Mouse (Mus musculus) liver, adult (tissue): ENCODE data around the gene Cdkn1c.

ENCODE experiments used
- GATA4 ChIP-seq: IDR thresholded peaks from 2 replicates; pipeline ENCODE4 v1.6.1; 2014; ENCODE audit warnings: mild to moderate bottlenecking, low read length; ENCODE audit not compliant: insufficient replicate concordance

Gene Cdkn1c

GRCm38 (mm10) chr7:143460874-143461273 is at the start of gene Cdkn1c:
Gene Cdkn1c, minus strand, starts transcription at chr7:143461050.
- no peak for TF ChIP-seq GATA4

- TF ChIP-seq GATA4 = no peak
These were observed 48.7 kb upstream of the Cdkn1c start for GRCm38 (mm10) chr7:143509566-143509965.

DNA sequence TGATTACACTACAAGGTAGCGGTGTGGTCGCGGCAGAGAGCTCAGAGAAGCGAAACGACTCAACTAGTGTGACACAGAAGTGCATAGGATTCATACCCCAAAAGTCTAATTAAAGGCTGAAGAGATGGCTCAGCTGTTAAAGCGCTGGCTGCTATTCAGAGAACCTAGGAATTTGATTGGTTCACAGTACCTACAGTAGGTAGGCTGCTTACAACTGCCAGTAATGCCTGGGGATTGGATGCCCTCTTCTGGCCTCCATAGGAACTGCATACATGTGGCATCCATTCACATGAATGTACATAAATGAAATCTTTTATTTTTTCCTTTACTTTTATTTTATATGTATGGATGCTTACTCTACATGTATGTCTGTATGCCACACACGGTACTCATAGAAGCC is 45.8 kb upstream of the Cdkn1c start:
- TF ChIP-seq GATA4 = no peak

DNA sequence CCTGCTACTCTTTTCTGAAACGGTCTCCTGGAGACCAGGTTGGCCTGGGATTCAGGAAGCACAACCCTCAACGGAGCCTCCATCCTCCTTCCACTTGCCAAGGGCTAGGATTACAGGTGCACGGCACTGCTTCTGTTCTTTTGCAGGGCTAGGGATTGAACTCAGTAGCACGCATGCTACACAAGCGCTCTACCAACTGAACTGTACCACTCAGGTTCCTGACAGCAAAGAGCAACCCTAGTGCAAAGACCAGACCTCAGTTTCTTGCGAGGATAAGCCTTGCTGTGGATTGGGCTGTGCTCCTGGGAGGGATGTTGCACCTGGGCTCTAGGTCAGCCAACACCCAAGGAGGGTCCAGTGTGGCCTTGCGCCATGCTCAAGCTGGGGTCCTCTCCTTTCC is 45.4 kb upstream of the Cdkn1c start:
- TF ChIP-seq GATA4 = no peak

DNA sequence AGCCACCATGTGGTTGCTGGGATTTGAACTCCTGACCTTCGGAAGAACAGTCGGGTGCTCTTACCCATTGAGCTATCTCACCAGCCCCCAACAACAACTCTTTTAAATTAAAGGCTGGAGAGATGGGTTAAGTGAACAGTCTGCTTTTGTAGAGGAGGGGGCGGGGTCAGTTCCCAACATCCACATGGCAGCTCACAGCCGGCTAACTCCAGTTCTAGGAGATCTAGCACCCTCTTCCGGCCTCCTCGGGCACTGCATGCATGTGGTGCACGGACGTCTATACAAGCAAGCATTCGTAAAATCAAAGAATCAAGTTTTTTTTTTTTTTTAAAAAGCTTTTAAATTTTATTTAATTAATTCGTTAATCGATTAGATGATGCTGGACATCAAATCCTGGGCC is 45.0 kb upstream of the Cdkn1c start:
- TF ChIP-seq GATA4 = no peak

GRCm38 (mm10) chr7:143505411-143505810 is 44.6 kb upstream of the Cdkn1c start:
- no peak for TF ChIP-seq GATA4

DNA sequence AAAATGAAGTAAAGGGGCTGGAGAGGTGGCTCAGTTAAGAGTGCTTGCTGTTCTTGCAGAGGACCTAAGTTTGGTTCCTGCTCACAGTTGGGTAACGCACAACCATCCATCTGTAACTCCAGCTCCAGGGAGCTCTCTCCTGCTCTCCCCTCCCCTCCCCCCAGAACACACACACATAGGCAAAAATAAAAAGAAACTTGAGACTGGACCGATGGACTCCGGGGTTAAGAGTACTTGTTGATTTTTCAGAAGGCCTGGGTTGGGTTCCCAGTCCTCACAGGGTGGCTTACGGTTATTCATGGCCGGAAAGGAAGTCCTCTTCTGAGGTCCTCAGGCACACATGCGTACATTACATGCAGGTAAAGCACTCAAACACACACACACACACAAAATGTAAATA is 43.1 kb upstream of the Cdkn1c start:
- no peak for TF ChIP-seq GATA4

DNA sequence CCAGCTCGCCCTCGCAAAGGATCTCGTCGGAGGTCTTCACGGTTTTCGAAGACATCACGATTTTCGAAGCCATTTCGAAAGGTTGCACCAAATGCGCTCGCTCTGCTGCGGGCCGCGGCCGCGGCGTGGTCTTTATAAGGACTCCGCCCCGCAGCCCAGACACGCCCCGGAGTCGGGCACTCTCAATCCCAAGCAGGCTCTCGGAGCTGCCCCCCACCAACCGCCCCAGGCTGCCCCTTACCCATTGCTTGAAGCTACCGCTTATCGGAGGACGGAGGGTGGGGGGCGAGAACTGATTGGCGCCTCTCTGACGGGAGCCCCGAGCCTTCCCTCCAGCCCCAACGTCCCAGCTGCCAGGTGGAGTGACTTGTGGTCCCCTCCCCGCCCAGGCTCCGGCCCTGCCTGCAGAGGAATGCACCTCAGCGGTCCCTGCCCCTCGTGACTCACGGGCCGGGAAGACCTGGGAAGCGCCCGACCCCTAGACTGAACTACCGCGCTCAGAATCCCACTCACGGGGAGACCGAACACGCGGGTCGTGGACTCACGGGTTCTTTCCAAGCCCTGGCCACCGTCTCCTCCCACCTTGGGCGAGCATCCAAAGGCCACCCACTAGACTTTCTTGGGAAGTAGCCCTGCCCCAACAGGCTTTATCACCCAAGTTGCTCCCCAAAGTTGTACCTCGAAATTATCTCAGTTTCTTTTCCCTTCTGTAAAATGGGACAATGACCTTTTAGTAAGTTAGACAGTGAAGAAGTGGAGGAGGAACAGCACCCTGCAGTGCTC is 41.8 kb upstream of the Cdkn1c start, which contains the start of gene Phlda2:
Gene Phlda2 (minus strand): TSS at position 733 of the 783 bp plus-strand sequence.
- TF ChIP-seq GATA4 = no peak

DNA sequence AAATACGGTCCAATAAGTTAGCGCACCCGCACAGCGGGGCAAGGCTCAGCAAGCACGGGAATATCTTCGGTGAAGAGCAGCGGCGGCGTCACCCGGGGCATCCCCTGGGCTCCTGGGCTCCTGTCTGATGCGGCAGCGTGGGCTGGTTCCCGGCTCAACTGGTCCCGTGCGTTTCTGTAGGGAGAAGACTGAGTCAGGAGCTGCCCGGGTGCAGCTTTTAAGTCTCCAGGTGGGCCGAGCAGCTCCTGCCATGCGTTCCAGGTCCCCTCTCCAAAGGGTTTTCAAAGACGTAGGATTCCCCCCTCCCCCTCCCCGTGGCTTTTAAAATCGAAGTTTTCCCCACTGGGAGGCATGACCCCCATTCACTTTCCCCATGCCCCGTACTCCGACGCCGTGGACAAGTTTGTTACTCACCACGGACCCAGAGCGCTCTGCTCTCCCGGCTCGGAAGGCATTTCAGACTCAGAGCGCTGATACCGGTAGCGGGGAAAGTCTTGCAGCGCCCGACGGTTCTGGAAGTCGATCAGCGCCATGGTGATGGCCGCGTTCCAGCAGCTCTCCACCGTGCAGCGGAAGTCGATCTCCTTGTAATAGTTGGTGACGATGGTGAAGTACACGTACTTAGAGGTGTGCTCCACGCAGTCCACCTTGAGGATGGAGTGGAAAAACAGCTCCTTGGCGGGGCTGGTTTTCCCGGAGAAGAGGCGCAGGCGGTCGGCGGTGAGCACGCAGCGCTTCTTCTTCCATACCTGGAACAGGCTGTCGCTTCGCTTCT is 41.0 kb upstream of the Cdkn1c start:
- TF ChIP-seq GATA4 = no peak

GRCm38 (mm10) chr7:143500912-143501311 is 40.1 kb upstream of the Cdkn1c start:
- no peak for TF ChIP-seq GATA4

GRCm38 (mm10) chr7:143498584-143498983 is 37.7 kb upstream of the Cdkn1c start:
- no peak for TF ChIP-seq GATA4

DNA sequence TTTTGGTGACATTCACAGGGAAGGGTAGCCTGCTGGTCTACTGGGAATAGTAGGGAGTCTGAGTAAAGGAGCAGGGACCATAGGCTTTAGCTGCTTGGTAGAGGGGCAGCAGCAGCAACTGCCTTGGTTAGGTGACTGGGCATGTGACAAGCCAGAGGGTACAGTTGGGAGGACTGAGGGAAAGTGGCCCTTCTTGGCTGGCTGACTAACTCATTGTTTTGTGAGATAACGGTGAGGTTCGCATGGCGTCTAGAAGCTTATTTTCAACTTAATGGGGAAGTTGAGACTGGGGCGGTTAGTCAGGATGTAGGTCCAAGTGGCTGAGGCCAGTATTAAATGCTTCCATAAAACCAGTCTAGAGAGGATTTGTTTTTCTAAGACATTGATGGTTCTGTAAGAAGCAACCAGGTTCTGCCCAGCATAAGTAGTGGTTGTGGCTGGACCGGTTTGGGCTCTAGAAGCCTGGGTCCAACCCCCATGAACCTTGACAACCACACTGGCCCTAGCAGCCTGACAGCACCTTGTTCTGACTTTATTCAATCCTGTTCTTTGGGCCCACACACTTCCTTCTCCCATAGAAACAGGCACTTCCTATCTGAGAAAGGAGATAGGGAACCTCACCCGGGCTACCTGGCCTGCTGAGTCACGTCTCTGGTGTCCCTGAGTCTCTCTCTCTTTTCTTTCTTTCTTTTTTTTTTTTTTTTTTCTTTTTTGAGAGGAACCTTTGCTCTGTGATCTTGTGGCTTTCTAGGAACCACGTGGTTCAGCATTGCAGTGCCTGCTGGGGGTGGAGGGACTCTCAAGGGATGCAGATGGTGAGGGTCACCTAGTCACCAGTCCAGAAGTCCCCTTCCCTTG is 34.5 kb upstream of the Cdkn1c start:
- no peak for TF ChIP-seq GATA4

DNA sequence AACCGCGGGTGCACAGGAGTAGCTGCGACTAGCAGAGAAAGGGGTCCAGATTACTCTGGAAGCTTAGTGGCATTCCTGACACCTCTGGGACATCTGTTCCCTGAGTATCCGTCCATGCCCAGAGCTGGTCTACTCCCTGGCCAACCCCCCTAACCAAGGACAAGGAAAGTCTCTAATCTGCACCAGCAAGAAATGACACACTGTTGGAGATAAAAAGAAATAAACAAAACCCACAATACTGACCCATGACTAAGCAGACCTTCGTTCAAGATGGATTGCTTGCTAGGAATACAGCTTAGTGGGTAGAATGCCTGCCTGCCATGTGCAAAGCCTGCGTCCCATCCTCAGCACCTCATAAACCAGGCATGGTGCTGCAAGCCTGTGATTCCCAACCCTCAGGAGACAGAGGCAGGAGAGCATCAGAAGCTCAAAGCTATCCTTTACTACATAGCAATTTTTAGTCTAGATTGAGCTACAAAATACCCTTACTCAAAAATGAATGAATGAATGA is 32.8 kb upstream of the Cdkn1c start:
- TF ChIP-seq GATA4 = no peak

GRCm38 (mm10) chr7:143489735-143490134 is 28.9 kb upstream of the Cdkn1c start:
- no peak for TF ChIP-seq GATA4

DNA sequence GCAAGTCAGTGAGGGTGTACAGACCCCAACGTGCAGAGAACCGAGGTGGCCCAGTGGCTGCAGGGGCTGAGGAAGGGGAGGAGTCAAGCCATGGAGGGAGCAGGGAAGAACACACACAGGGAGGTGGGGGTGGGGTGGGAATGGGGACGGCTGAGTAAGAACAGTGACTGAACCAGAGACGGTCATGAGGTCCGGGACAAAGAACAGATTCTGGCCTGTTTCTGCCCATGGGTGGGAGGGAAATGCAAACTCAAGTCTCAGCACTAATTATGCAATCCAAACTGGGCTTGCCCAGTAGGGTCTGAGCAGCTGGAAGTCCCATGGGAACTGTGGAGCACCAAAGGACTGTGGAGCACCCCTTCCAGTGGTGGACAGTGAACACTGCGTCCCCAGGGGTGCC is 21.7 kb upstream of the Cdkn1c start:
- no peak for TF ChIP-seq GATA4
